Mouse (Mus musculus) olfactory bulb, adult 2 months (tissue): ENCODE results near the gene Cul4b. TPM values are rescaled to one million over a fixed set of nuclear protein-coding genes. Genes with fewer than 3 reads are reported as not detected.
"Not testable (repeated sequence)": the region's sequence is repeated elsewhere in the genome, so short reads cannot be mapped to it uniquely, and the experiment has no call there.

ENCODE experiments used
- H3K27ac ChIP-seq: fragments of 200-500 bp; 2 replicates; pipeline ENCODE4 v1.5.1; 2012; ENCODE audit warnings: low read depth, low read length; ENCODE audit not compliant: insufficient read depth
- H3K4me1 ChIP-seq: fragments of 200-500 bp; 2 replicates; pipeline ENCODE4 v1.6.1; 2012; ENCODE audit warnings: low read length; ENCODE audit not compliant: control insufficient read depth, insufficient read depth
- H3K4me3 ChIP-seq: fragments of 200-500 bp; 2 replicates; pipeline ENCODE4 v1.5.1; 2012; ENCODE audit warnings: mild to moderate bottlenecking, low read depth, low read length, moderate library complexity; ENCODE audit not compliant: insufficient read depth
- CTCF ChIP-seq: fragments of 200-500 bp; IDR thresholded peaks from 2 replicates; pipeline ENCODE4 v1.5.1; 2012; ENCODE audit warnings: low read depth, mild to moderate bottlenecking, low read length, moderate library complexity; ENCODE audit not compliant: insufficient read depth
- POLR2A ChIP-seq: fragments of 200-500 bp; IDR thresholded peaks from 2 replicates; pipeline ENCODE4 v1.6.1; 2012; ENCODE audit warnings: mild to moderate bottlenecking, low read depth, low read length, moderate library complexity; ENCODE audit not compliant: insufficient read depth
- WGBS: fragments of 180-500 bp; shearing (Covaris S2); methylation state at CpG from one replicate; pipeline ENCODE4 v1.1.7; 2018; 5-methylcytosine and 5-hydroxymethylcytosine counted together
- polyA plus RNA-seq: library from polyadenylated mRNA; stranded (reverse); fragments of >200 nt; gene quantifications from 2 replicates; pipeline ENCODE4 v1.2.4, GENCODE M21; 2012; ENCODE audit warnings: low replicate concordance; ENCODE audit not compliant: missing spikeins, insufficient read depth, insufficient read length

Cul4b gene
- polyA plus RNA-seq, 1 experiment, result not detected

GRCm38 (mm10) chrX:38566521-38567205 lies 9.3 kb downstream of the Cul4b start:
- H3K4me3 ChIP-seq, result no peak overlapping the region
- TF ChIP-seq POLR2A, result no peak
- TF ChIP-seq CTCF, result no peak
- no peak overlapping the region for H3K27ac ChIP-seq
- H3K4me1 ChIP-seq, result no peaks in the 10 kb centered on the region
- WGBS, result 77% methylated on average over 6 of the region's 6 CpGs

GRCm38 (mm10) chrX:38565176-38565542 lies 10.8 kb downstream of the Cul4b start:
- no peak overlapping the region for H3K27ac ChIP-seq
- 15% methylated on average over 8 of the region's 8 CpGs for WGBS
- H3K4me3 ChIP-seq, result peak overlapping the region; percentile 87
- no peaks in the 10 kb centered on the region for H3K4me1 ChIP-seq
- TF ChIP-seq CTCF (no peak), POLR2A (no peak)

- H3K27ac ChIP-seq, result peak overlapping the region; percentile 82
- no peaks in the 10 kb centered on the region for H3K4me1 ChIP-seq
- H3K4me3 ChIP-seq, result peak overlapping the region; percentile 87
- WGBS, result 17% methylated on average over 50 of the region's 52 CpGs
- TF ChIP-seq CTCF (no peak), POLR2A (no peak)
Observed at GRCm38 (mm10) chrX:38564542-38565175, 11.3 kb downstream of the Cul4b start.

GRCm38 (mm10) chrX:38563941-38564541 lies 12.0 kb downstream of the Cul4b start:
- no peaks in the 10 kb centered on the region for H3K4me1 ChIP-seq
- 13% methylated on average over 17 of the region's 19 CpGs for WGBS
- peak overlapping the region; percentile 32 for H3K27ac ChIP-seq
- TF ChIP-seq CTCF (no peak), POLR2A (no peak)
- peak overlapping the region; percentile 87 for H3K4me3 ChIP-seq

- H3K4me3 ChIP-seq, result no peak overlapping the region
- TF ChIP-seq CTCF (no peak), POLR2A (no peak)
- no peaks in the 10 kb centered on the region for H3K4me1 ChIP-seq
- H3K27ac ChIP-seq, result no peak overlapping the region
Observed at GRCm38 (mm10) chrX:38553255-38553654, 22.7 kb downstream of the Cul4b start.

GRCm38 (mm10) chrX:38514556-38514955 lies 61.4 kb downstream of the Cul4b start:
- TF ChIP-seq CTCF, result no peak
- Histone ChIP-seq H3K27ac (no peak overlapping the region), H3K4me3 (no peak overlapping the region), H3K4me1 (no peaks in the 10 kb centered on the region)
- WGBS, result 3% methylated on average over 7 of the region's 7 CpGs

GRCm38 (mm10) chrX:38504846-38505245 lies 71.2 kb downstream of the Cul4b start:
- H3K4me1 ChIP-seq, result 0 out of 2 replicates have a peak, but pooled peaks cover 3% of the 10 kb centered on the region
- TF ChIP-seq POLR2A (no peak), CTCF (no peak)
- WGBS, result 81% methylated on average over 14 of the region's 14 CpGs
- H3K4me3 ChIP-seq, result no peak overlapping the region
- H3K27ac ChIP-seq, result no peak overlapping the region

- not testable (repeated sequence) for H3K27ac ChIP-seq, H3K4me1 ChIP-seq, H3K4me3 ChIP-seq
- whole genome bisulfite sequencing, result 71% methylated on average over 5 of the region's 5 CpGs
Observed at GRCm38 (mm10) chrX:38502182-38502581, 73.8 kb downstream of the Cul4b start.

GRCm38 (mm10) chrX:38485464-38485863 lies 90.5 kb downstream of the Cul4b start:
- WGBS, result 38% methylated on average over 20 of the region's 20 CpGs

More at GRCm38 (mm10) chrX:38485464-38485863, 90.5 kb downstream of the Cul4b start:
- H3K4me1 ChIP-seq, H3K4me3 ChIP-seq, H3K27ac ChIP-seq: not testable (repeated sequence)

Other genes with a start within 250 kb of the Cul4b start
- not detected in 2 replicates for gene Lamp2, start 119.7 kb downstream of the Cul4b start, polyA plus RNA-seq
- not detected in 2 replicates for gene Mcts1, start 24.4 kb upstream of the Cul4b start, polyA plus RNA-seq
- gene C1galt1c1, start 58.9 kb upstream of the Cul4b start, polyA plus RNA-seq, result not detected in 2 replicates
- gene 6030498E09Rik, start 196.5 kb upstream of the Cul4b start, polyA plus RNA-seq, result not detected in 2 replicates